Mouse (Mus musculus) heart, postnatal 0 days (tissue): ENCODE data around the gene Cbx5. TPM values are rescaled to one million over a fixed set of nuclear protein-coding genes. Genes with fewer than 3 reads are reported as not detected.

ENCODE experiments used
- ATAC-seq: fragments of 200-750 bp; cut with Nextera tagmentation; 2 replicates; pipeline ENCODE4 v1.8.0; 2017; ENCODE audit warnings: low read depth, moderate number of reproducible peaks, moderate library complexity; ENCODE audit not compliant: insufficient read depth
- DNase-seq: peaks from one replicate; pipeline ENCODE4 v3.0.0-alpha.2; 2016; ENCODE audit warnings: low spot score
- H3K27ac ChIP-seq: fragments of 300-500 bp; sonication (generic); 2 replicates; pipeline ENCODE4 v1.5.1; 2014; ENCODE audit warnings: low read depth, mild to moderate bottlenecking
- H3K27me3 ChIP-seq: fragments of 300-500 bp; sonication (generic); 2 replicates; pipeline ENCODE4 v1.6.1; 2014; ENCODE audit warnings: low read length, mixed read lengths; ENCODE audit not compliant: control insufficient read depth, insufficient read depth
- H3K36me3 ChIP-seq: fragments of 300-500 bp; sonication (generic); replicated peaks from 2 replicates; pipeline ENCODE4 v1.6.1; 2014; ENCODE audit warnings: low read length, mixed read lengths; ENCODE audit not compliant: control insufficient read depth, insufficient read depth
- H3K4me1 ChIP-seq: fragments of 300-500 bp; sonication (generic); 2 replicates; pipeline ENCODE4 v1.6.1; 2014; ENCODE audit warnings: antibody characterized with exemption; ENCODE audit not compliant: control insufficient read depth, insufficient read depth
- H3K4me2 ChIP-seq: fragments of 300-500 bp; sonication (generic); 2 replicates; pipeline ENCODE4 v1.6.1; 2014; ENCODE audit warnings: low read depth, mild to moderate bottlenecking, low read length, moderate library complexity
- H3K4me3 ChIP-seq: fragments of 300-500 bp; sonication (generic); 2 replicates; pipeline ENCODE4 v1.5.1; 2014; ENCODE audit warnings: low read depth, low read length
- H3K9ac ChIP-seq: fragments of 300-500 bp; sonication (generic); replicated peaks from 2 replicates; pipeline ENCODE4 v1.6.1; 2014; ENCODE audit warnings: low read depth, low read length, mixed read lengths
- H3K9me3 ChIP-seq: fragments of 300-500 bp; sonication (generic); replicated peaks from 2 replicates; pipeline ENCODE4 v1.6.1; 2016; ENCODE audit warnings: low read length; ENCODE audit not compliant: control insufficient read depth
- CTCF ChIP-seq: IDR thresholded peaks from 2 replicates; pipeline ENCODE4 v1.5.1; 2016; ENCODE audit warnings: antibody characterized with exemption, control low read depth, low read depth
- EP300 ChIP-seq: IDR thresholded peaks from 2 replicates; pipeline ENCODE4 v1.6.1; 2016; ENCODE audit warnings: antibody characterized with exemption, low read depth
- WGBS: fragments of 180-500 bp; shearing (Covaris S2); extraction: QIAGEN DNeasy Blood & Tissue Kit; methylation state at CpG from one replicate; pipeline ENCODE4 v1.1.7; 2014; 5-methylcytosine and 5-hydroxymethylcytosine counted together
- polyA plus RNA-seq: library from polyadenylated mRNA; unstranded; fragments of >200 nt; fragmentation: Nextera tagmentation; extraction: Ambion mirVana; gene quantifications from 2 replicates; pipeline ENCODE4 v1.2.1, GENCODE M21; 2015
- total RNA-seq: library from RNA; depleted of rRNA; stranded (reverse); fragments of >200 nt; gene quantifications from 2 replicates; pipeline ENCODE4 v1.2.3, GENCODE M21; 2014; ENCODE audit warnings: low replicate concordance

Cbx5 gene
- total and polyA plus RNA-seq, 2 experiments from 2014 or later = 41.5 to 54.1 TPM

DNA sequence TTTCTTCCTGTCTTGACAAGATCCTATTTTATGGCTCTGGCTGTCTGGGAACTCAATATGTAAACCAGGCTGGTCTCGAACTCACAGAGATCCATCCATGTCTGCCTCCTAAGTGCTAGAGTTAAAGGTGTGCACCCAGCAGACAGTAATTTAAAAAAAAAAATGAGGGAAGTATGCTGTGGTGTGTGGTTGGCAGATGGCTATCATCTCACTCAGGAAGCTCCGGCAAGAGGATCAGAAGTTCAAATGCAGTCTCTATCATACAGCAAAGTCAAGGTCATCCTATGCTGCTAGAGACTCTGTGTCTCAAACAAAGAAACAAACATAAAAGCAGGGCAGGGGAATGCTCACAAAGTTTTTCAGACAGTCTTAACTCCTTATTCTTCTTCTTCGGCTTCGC, 29.3 kb upstream of the Cbx5 start:
- no peak overlapping the region for H3K4me3 ChIP-seq
- no peak for TF ChIP-seq CTCF
- TF ChIP-seq EP300 = no peak
- no peaks in the 10 kb centered on the region for H3K27me3 ChIP-seq
- ATAC-seq (no peak), DNase-seq (no peak)
- no peak overlapping the region for H3K4me2 ChIP-seq
- no peaks in the 10 kb centered on the region for H3K36me3 ChIP-seq
- WGBS = 72% methylated on average over 4 of the region's 4 CpGs
- H3K27ac ChIP-seq = no peak overlapping the region
- H3K4me1 ChIP-seq = 0 out of 2 replicates have a peak, but pooled peaks cover 3% of the 10 kb centered on the region
- no peaks in the 10 kb centered on the region for H3K9me3 ChIP-seq
- no peak overlapping the region for H3K9ac ChIP-seq

DNA sequence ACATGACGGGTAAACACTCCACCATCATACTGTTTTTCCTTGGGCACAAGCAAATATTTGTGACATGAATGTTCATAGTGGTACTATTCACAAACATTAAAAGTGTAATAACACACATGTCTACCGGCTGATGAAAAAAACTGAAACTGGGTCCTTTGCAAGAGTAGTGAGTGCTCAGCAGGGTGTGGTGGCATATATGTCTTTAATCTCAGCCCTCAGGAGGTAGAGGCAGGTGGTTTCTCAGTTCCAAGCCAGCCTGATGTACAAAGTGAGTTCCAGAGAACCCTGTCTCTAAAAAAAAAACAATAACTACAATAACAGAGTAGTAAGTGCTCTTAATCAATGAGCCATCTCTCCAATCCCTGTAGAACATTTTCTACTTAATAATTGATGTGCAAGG, 25.2 kb upstream of the Cbx5 start:
- no peak for TF ChIP-seq CTCF
- TF ChIP-seq EP300 = no peak
- WGBS = 85% methylated on average over 2 of the region's 2 CpGs
- Histone ChIP-seq H3K9me3 (no peaks in the 10 kb centered on the region), H3K4me2 (no peak overlapping the region), H3K27me3 (no peaks in the 10 kb centered on the region), H3K9ac (no peak overlapping the region), H3K27ac (no peak overlapping the region), H3K4me1 (peaks cover 3% of the 10 kb centered on the region; the same call in 1 of the 2 replicates), H3K4me3 (no peak overlapping the region), H3K36me3 (no peaks in the 10 kb centered on the region)
- DNase-seq (no peak), ATAC-seq (no peak)

DNA sequence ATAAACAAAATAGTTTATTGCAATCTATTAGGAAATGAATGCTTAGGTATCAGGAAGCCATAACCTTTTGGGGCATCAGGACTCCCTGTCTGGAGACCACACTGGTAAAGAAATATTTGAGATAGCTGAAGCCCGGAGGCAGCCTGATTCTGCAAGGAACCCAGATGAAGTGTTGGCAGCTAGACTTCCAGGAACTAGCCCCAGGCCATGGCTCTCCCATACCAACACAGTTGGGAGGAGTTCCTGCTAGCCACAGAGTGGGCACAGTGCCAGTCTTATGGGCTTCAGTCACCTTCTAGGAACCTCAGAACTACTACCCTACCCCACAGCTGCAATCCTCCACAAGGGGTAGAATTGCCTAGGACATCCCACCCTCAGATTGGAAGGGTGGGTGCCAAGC, 20.4 kb upstream of the Cbx5 start:
- Histone ChIP-seq H3K4me2 (no peak overlapping the region), H3K9me3 (no peaks in the 10 kb centered on the region), H3K4me3 (no peak overlapping the region), H3K27me3 (no peaks in the 10 kb centered on the region), H3K27ac (no peak overlapping the region), H3K9ac (no peak overlapping the region), H3K36me3 (no peaks in the 10 kb centered on the region), H3K4me1 (peaks cover 17% of the 10 kb centered on the region)
- TF ChIP-seq EP300 (no peak), CTCF (no peak)
- 5% methylated on average over 1 of the region's 1 CpGs for WGBS
- ATAC-seq = no peak
- no peak for DNase-seq

DNA sequence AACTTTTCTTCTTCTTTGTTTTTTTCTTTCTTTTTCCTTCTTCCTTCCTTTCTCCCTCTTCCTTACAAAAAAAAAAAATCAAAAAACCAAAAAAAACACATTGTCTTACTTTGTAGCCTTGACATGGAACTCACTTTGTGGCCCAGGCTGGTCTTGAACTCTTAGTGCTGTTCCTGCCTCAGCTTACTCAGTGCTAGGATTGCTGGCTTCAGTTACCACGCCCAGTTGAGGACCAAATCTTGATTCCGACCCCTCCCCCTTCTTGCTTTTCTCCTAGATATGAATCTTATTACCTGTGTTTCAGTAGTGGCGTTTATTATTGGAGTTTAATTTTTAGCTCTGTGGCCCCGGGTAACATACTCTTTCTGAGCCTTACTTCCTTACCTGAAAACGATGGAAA, 19.5 kb upstream of the Cbx5 start:
- TF ChIP-seq CTCF (no peak), EP300 (no peak)
- 80% methylated on average over 5 of the region's 5 CpGs for WGBS
- no peak overlapping the region for H3K4me2 ChIP-seq
- peaks cover 21% of the 10 kb centered on the region for H3K4me1 ChIP-seq
- no peak overlapping the region for H3K4me3 ChIP-seq
- no peak overlapping the region for H3K9ac ChIP-seq
- no peaks in the 10 kb centered on the region for H3K27me3 ChIP-seq
- ATAC-seq (no peak), DNase-seq (no peak)
- no peaks in the 10 kb centered on the region for H3K9me3 ChIP-seq
- H3K36me3 ChIP-seq = no peaks in the 10 kb centered on the region
- H3K27ac ChIP-seq = no peak overlapping the region; the same call in 1 of the 2 replicates

DNA sequence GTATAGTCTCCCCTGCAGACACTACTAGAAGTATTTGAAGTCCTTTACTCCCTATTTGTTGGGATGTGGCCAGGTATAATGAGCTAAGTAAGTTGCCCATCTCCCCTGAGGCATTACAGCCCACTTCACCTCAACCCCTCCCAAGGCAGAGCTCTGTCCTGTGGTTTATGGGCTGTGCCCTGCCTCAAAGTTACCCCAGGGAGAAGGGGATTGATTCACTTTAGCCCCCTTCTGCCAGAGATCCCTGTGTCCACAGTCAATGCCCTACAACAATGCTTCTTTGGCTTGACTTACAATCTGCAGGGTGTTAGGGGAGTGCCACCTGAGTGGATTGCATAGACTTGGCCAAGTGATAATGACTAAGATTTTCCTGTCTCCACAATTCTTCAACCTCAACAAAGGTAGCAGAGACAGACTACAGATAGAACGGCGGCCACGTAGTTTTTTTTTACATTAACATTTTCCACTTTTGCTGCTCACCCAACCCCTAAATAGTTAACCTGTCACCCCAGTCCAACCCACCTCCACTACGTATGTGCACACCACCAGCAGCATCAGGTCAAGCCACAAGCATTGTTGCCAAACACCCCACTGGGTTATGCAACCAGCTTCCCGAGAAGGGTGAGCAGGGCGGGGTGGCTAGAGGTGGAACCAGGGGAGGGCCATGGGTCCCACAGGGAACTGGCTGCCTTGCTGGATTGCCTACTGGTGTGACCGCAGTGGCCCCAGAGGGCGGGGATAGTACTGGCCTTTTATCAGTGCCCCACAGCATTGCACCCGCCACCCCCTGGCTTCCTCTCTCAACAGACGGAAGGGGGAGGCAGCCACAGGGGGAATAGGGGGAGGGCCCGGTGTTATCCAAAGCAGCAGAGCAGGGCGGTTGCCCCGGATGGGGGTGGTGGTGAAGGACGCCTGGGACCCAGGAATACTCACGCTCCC, 18.4 kb upstream of the Cbx5 start, which contains the start of gene Nfe2:
TSS of gene Nfe2 (minus strand) at position 614 of the 939 bp plus-strand sequence.
- no peaks in the 10 kb centered on the region for H3K9me3 ChIP-seq
- DNase-seq (peak; percentile 74), ATAC-seq (peak; percentile 88)
- H3K27ac ChIP-seq = peak within 1 kb of the TSS; percentile 55
- H3K4me1 ChIP-seq = peaks cover 21% of the 10 kb centered on the region
- H3K4me2 ChIP-seq = peak within 1 kb of the TSS; percentile 60
- 11% methylated on average over 15 of the region's 15 CpGs for WGBS
- H3K9ac ChIP-seq = peak within 1 kb of the TSS; percentile 22
- no peaks in the 10 kb centered on the region for H3K36me3 ChIP-seq
- peak within 1 kb of the TSS; percentile 34 for H3K4me3 ChIP-seq
- TF ChIP-seq CTCF (peak; percentile 3; the same call in 1 of the 2 replicates), EP300 (peak; percentile 43)
- H3K27me3 ChIP-seq = no peaks in the 10 kb centered on the region
